ENCODE assay signal across 26 mouse cellular contexts in the genomic region with DNA sequence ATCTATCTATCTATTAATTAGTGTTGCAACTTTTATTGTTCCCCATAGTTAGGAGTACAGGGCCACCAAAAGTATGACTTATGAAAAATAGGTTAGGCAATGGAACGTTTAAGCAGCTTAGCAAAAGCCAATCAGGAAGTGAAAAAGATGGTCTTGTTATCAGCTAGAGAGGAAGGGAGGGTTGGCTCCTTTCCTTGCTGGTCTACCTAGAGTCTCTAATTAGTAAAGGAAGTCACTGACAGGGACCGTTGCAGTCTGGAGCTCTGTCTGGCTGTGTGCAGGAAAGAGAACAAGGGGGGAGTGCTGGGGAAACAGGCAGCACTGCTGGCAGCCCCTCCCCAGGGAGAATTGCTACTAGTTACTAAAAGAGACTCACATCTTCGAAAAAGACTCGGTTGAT. TPM values are rescaled to one million over a fixed set of nuclear protein-coding genes. Genes with fewer than 3 reads are reported as not detected.
DNase-seq lines count a peak whose midpoint lies in the region; ATAC-seq and TF ChIP-seq lines count a peak whose summit lies in the region.
"Had no signal": no experiment of that assay in that cellular context is flagged by ENCODE, and none has a peak within 500 bp of the region (broad histone marks: within the 10 kb centered on the region; RNA-seq: fewer than 3 reads in every experiment).

No protein-coding gene starts in this region.

- no peak overlapping the region for H3K4me3 ChIP-seq in kidney, adult 2 months (ENCODE audit: insufficient read depth, low read depth, low read length)
- no peak overlapping the region for H3K4me3 ChIP-seq in kidney, embryonic 15.5 days (replicated peaks)
- H3K4me3 ChIP-seq in forebrain, embryonic 13.5 days = no peak overlapping the region
- H3K4me3 ChIP-seq: embryonic facial prominence, embryonic 10.5 days; heart, adult 2 months; heart, embryonic 12.5 days; hindbrain, embryonic 13.5 days had no signal

- TF ChIP-seq POLR2A in kidney, adult 2 months (IDR thresholded peaks at IDR 0.05; ENCODE audit: low read depth, low read length) = no peak

- WGBS in kidney, adult 2 months = 56% methylated on average over 4 of the region's 4 CpGs
- 57% methylated on average over 4 of the region's 4 CpGs for WGBS in kidney, embryonic 15.5 days
- whole genome bisulfite sequencing in forebrain, embryonic 13.5 days = 83% methylated on average over 4 of the region's 4 CpGs

- H3K27ac ChIP-seq in kidney, adult 2 months (ENCODE audit: insufficient read depth, low read depth, low read length) = no peak overlapping the region
- no peak overlapping the region for H3K27ac ChIP-seq in kidney, embryonic 15.5 days
- H3K27ac ChIP-seq in forebrain, embryonic 13.5 days = no peak overlapping the region
- H3K27ac ChIP-seq: embryonic facial prominence, embryonic 10.5 days; heart, adult 2 months; hindbrain, embryonic 13.5 days; hindbrain, postnatal 0 days had no signal

- DNase-seq in kidney, adult 2 months = peak; percentile 1
- peak; percentile 70 for DNase-seq in MEL-GATA-1-ER (ENCODE audit: extremely low read depth, low read depth)
- no peak for DNase-seq in cerebellum, adult 11 months
- no peak for DNase-seq in heart, postnatal 36 days
- DNase-seq: adrenal gland, postnatal 10 days; cerebellum, adult 18-20 months; cerebellum, adult 9-11 months; cerebellum, postnatal 36 days; gastrocnemius, postnatal 36 days; heart, adult 2 months had no signal

- no peaks in the 10 kb centered on the region for H3K9me3 ChIP-seq in kidney, embryonic 15.5 days (replicated peaks)
- H3K9me3 ChIP-seq in forebrain, embryonic 13.5 days (replicated peaks) = no peaks in the 10 kb centered on the region
- H3K9me3 ChIP-seq: embryonic facial prominence, embryonic 10.5 days; heart, embryonic 12.5 days; hindbrain, embryonic 13.5 days had no signal

- H3K4me2 ChIP-seq in kidney, embryonic 15.5 days = no peak overlapping the region
- H3K4me2 ChIP-seq in forebrain, embryonic 13.5 days = no peak overlapping the region
- H3K4me2 ChIP-seq: heart, embryonic 12.5 days; hindbrain, embryonic 13.5 days had no signal

- ATAC-seq in kidney, embryonic 15.5 days (replicated peaks; ENCODE audit: low FRiP score) = no peak
- peak; percentile 21; the same call in 1 of the 2 replicates for ATAC-seq in megakaryocyte, adult 5-6 weeks (ENCODE audit: poor library complexity, severe bottlenecking)
- no peak for ATAC-seq in forebrain, embryonic 13.5 days
- ATAC-seq: forebrain, embryonic 14.5 days; hindbrain, postnatal 0 days had no signal

- H3K27me3 ChIP-seq in kidney, adult 2 months (replicated peaks; ENCODE audit: control insufficient read depth, insufficient read depth, low read length) = no peaks in the 10 kb centered on the region
- H3K27me3 ChIP-seq in kidney, embryonic 15.5 days = peaks cover 45% of the 10 kb centered on the region
- peaks cover 6% of the 10 kb centered on the region; the same call in 1 of the 2 replicates for H3K27me3 ChIP-seq in forebrain, embryonic 13.5 days

- no peaks in the 10 kb centered on the region for H3K36me3 ChIP-seq in kidney, adult 2 months (ENCODE audit: control insufficient read depth, insufficient read depth, low read length)
- no peaks in the 10 kb centered on the region for H3K36me3 ChIP-seq in kidney, embryonic 15.5 days
- H3K36me3 ChIP-seq in forebrain, embryonic 13.5 days (ENCODE audit: poor library complexity, severe bottlenecking) = no peaks in the 10 kb centered on the region
- H3K36me3 ChIP-seq: embryonic facial prominence, embryonic 10.5 days; heart, embryonic 12.5 days; hindbrain, embryonic 13.5 days had no signal

- H3K4me1 ChIP-seq in kidney, adult 2 months (ENCODE audit: control insufficient read depth, insufficient read depth, low read length) = no peaks in the 10 kb centered on the region
- no peaks in the 10 kb centered on the region for H3K4me1 ChIP-seq in kidney, embryonic 15.5 days
- no peaks in the 10 kb centered on the region for H3K4me1 ChIP-seq in forebrain, embryonic 13.5 days
- H3K4me1 ChIP-seq: embryonic facial prominence, embryonic 10.5 days; heart, embryonic 12.5 days; hindbrain, embryonic 13.5 days had no signal

- intact Hi-C loops in heart, postnatal 36 days (cut with DNase I) = no loop called here

- no peak for TF ChIP-seq CTCF in kidney, adult 2 months (conservative IDR thresholded peaks at IDR 0.05; ENCODE audit: insufficient read depth, insufficient read length, low read depth, low read length)

- no peak overlapping the region for H3K9ac ChIP-seq in kidney, embryonic 15.5 days
- no peak overlapping the region for H3K9ac ChIP-seq in forebrain, embryonic 13.5 days
- H3K9ac ChIP-seq: heart, embryonic 12.5 days; hindbrain, embryonic 13.5 days had no signal

RNA-seq across cellular contexts. Expression of gene Awat2, which starts 25.5 kb away (rescaled TPM):
- 0.54 and 0.70 TPM in 2 replicates for polyA plus RNA-seq in kidney, adult 2 months (2012; rRNA removed)
- 0.47 and 0.69 TPM in 2 replicates for polyA plus RNA-seq in kidney, embryonic 15.5 days (2015; fragmentation: Nextera tagmentation; extraction: Ambion mirVana)
- total RNA-seq in megakaryocyte, adult 5-6 weeks (2015) = 0.45 TPM in 1 of 2 replicates, not detected in the other
- total RNA-seq in megakaryocyte, adult 5-6 weeks (2017) = 0.16 and 0.70 TPM in 2 replicates
- 0.45 and 0.57 TPM in 2 replicates for polyA plus RNA-seq in forebrain, embryonic 13.5 days (2015; fragmentation: Nextera tagmentation; extraction: Ambion mirVana)
- under 1 TPM in 1 of 2 experiments, not detected in 1; 0.25 TPM for total RNA-seq in heart, postnatal 36 days (2021)
- total RNA-seq: heart, adult 2 months; heart, postnatal 25 days had no signal
- polyA plus RNA-seq: heart, adult 2 months; heart, embryonic 12.5 days had no signal

RNA-seq across cellular contexts. Expression of gene Igbp1, which starts 26.0 kb away (rescaled TPM):
- 38.4 and 47.9 TPM in 2 replicates for polyA plus RNA-seq in kidney, adult 2 months (2012; rRNA removed)
- polyA plus RNA-seq in kidney, embryonic 15.5 days (2015; fragmentation: Nextera tagmentation; extraction: Ambion mirVana) = 39.9 and 40.6 TPM in 2 replicates
- total RNA-seq in megakaryocyte, adult 5-6 weeks (2015) = 75.3 and 94.6 TPM in 2 replicates
- total RNA-seq in megakaryocyte, adult 5-6 weeks (2017) = 89.5 and 99.6 TPM in 2 replicates
- 31.6 and 32.0 TPM in 2 replicates for polyA plus RNA-seq in forebrain, embryonic 13.5 days (2015; fragmentation: Nextera tagmentation; extraction: Ambion mirVana)
- total RNA-seq in heart, postnatal 36 days (2021) = 10 to 100 TPM; 43.0 to 43.2 TPM

RNA-seq across cellular contexts. Expression of gene Otud6a, which starts 39.2 kb away (rescaled TPM):
- polyA plus RNA-seq in kidney, adult 2 months (2012; rRNA removed) = not detected in 2 replicates
- polyA plus RNA-seq in kidney, embryonic 15.5 days (2015; fragmentation: Nextera tagmentation; extraction: Ambion mirVana) = 0.19 TPM in 1 of 2 replicates, not detected in the other
- not detected in 2 replicates for total RNA-seq in megakaryocyte, adult 5-6 weeks (2015)
- total RNA-seq in megakaryocyte, adult 5-6 weeks (2017) = not detected in 2 replicates
- polyA plus RNA-seq in forebrain, embryonic 13.5 days (2015; fragmentation: Nextera tagmentation; extraction: Ambion mirVana) = not detected in 2 replicates
- total RNA-seq in heart, postnatal 36 days (2021) = not detected
- total RNA-seq: adrenal gland, postnatal 10 days; adrenal gland, postnatal 4 days; gastrocnemius, adult 8-10 months; gastrocnemius, postnatal 36 days; heart, adult 2 months; heart, postnatal 25 days; hindbrain, postnatal 0 days had no signal
- polyA plus RNA-seq: brain, embryonic 14.5 days; embryonic facial prominence, embryonic 10.5 days; embryonic facial prominence, embryonic 14.5 days; forebrain, embryonic 14.5 days; heart, adult 2 months; heart, embryonic 12.5 days; heart, embryonic 16.5 days; hindbrain, embryonic 13.5 days; hindbrain, postnatal 0 days; intestine, embryonic 14.5 days had no signal

RNA-seq across cellular contexts. Expression of gene Dgat2l6, which starts 56.6 kb away (rescaled TPM):
- polyA plus RNA-seq in kidney, adult 2 months (2012; rRNA removed) = not detected in 2 replicates
- not detected in 2 replicates for polyA plus RNA-seq in kidney, embryonic 15.5 days (2015; fragmentation: Nextera tagmentation; extraction: Ambion mirVana)
- not detected in 2 replicates for total RNA-seq in megakaryocyte, adult 5-6 weeks (2015)
- not detected in 2 replicates for total RNA-seq in megakaryocyte, adult 5-6 weeks (2017)
- polyA plus RNA-seq in forebrain, embryonic 13.5 days (2015; fragmentation: Nextera tagmentation; extraction: Ambion mirVana) = not detected in 2 replicates
- not detected for total RNA-seq in heart, postnatal 36 days (2021)
- total RNA-seq: adrenal gland, postnatal 10 days; adrenal gland, postnatal 4 days; ES-E14; heart, adult 2 months; heart, postnatal 25 days; hindbrain, postnatal 0 days had no signal
- polyA plus RNA-seq: brain, embryonic 14.5 days; embryonic facial prominence, embryonic 10.5 days; embryonic facial prominence, embryonic 14.5 days; forebrain, embryonic 14.5 days; heart, adult 2 months; heart, embryonic 12.5 days; heart, embryonic 16.5 days; hindbrain, postnatal 0 days; intestine, embryonic 14.5 days had no signal

Comparison
In these comparisons a context has a peak if more than half of its experiments do, and no peak if none do; other contexts are left out.
1. DNase-seq: peak in kidney, adult 2 months (single experiment) and MEL-GATA-1-ER (single experiment); none in cerebellum, adult 11 months (single experiment) and heart, postnatal 36 days (0 of 2).